Mouse (Mus musculus) lung, postnatal 0 days (tissue): ENCODE results near the gene Sult6b1. TPM values are rescaled to one million over a fixed set of nuclear protein-coding genes. Genes with fewer than 3 reads are reported as not detected.
A peak's percentile ranks its signal among the peaks of the same experiment; 100 is the strongest.

ENCODE experiments used
- ATAC-seq: fragments of 200-750 bp; cut with Nextera tagmentation; 2 replicates; pipeline ENCODE4 v1.8.0; 2017; ENCODE audit warnings: moderate library complexity
- DNase-seq: peaks from one replicate; pipeline ENCODE4 v3.0.0-alpha.2; 2016; ENCODE audit warnings: low spot score
- H3K27ac ChIP-seq: fragments of 300-500 bp; sonication (generic); 2 replicates; pipeline ENCODE4 v1.5.1; 2014; ENCODE audit warnings: antibody characterized with exemption, mild to moderate bottlenecking, low read length, mixed read lengths
- H3K27me3 ChIP-seq: fragments of 300-500 bp; sonication (generic); replicated peaks from 2 replicates; pipeline ENCODE4 v1.6.1; 2014; ENCODE audit warnings: low read length, mixed read lengths; ENCODE audit not compliant: insufficient read depth
- H3K36me3 ChIP-seq: fragments of 300-500 bp; sonication (generic); 2 replicates; pipeline ENCODE4 v1.6.1; 2014; ENCODE audit warnings: low read length, mixed read lengths; ENCODE audit not compliant: insufficient read depth
- H3K4me1 ChIP-seq: fragments of 300-500 bp; sonication (generic); 2 replicates; pipeline ENCODE4 v1.6.1; 2014; ENCODE audit warnings: antibody characterized with exemption, low read depth, low read length, mixed read lengths; ENCODE audit not compliant: insufficient read depth
- H3K4me2 ChIP-seq: fragments of 300-500 bp; sonication (generic); replicated peaks from 2 replicates; pipeline ENCODE4 v1.6.1; 2014; ENCODE audit warnings: low read depth, mild to moderate bottlenecking, low read length, moderate library complexity, mixed read lengths
- H3K4me3 ChIP-seq: fragments of 300-500 bp; sonication (generic); 2 replicates; pipeline ENCODE4 v1.5.1; 2014; ENCODE audit warnings: low read depth, low read length
- H3K9ac ChIP-seq: fragments of 300-500 bp; sonication (generic); replicated peaks from 2 replicates; pipeline ENCODE4 v1.6.1; 2014; ENCODE audit warnings: low read depth, mild to moderate bottlenecking
- H3K9me3 ChIP-seq: fragments of 300-500 bp; sonication (generic); 2 replicates; pipeline ENCODE4 v1.6.1; 2016; ENCODE audit warnings: low read length, mixed read lengths
- CTCF ChIP-seq: IDR thresholded peaks from 2 replicates; pipeline ENCODE4 v1.5.1; 2016; ENCODE audit warnings: antibody characterized with exemption, mild to moderate bottlenecking
- EP300 ChIP-seq: IDR thresholded peaks from 2 replicates; pipeline ENCODE4 v1.6.1; 2016; ENCODE audit warnings: antibody characterized with exemption, mild to moderate bottlenecking, control low read depth
- WGBS: fragments of 180-500 bp; shearing (Covaris S2); extraction: QIAGEN DNeasy Blood & Tissue Kit; methylation state at CpG from one replicate; pipeline ENCODE4 v1.1.7; 2014; 5-methylcytosine and 5-hydroxymethylcytosine counted together
- polyA plus RNA-seq: library from polyadenylated mRNA; unstranded; fragments of >200 nt; fragmentation: Nextera tagmentation; extraction: Ambion mirVana; gene quantifications from 2 replicates; pipeline ENCODE4 v1.2.1, GENCODE M21; 2015

Gene Sult6b1
- polyA plus RNA-seq, 1 experiment from 2014 or later, result 0.10 TPM

- H3K4me2 ChIP-seq, result peak overlapping the region; percentile 84
- DNase-seq (no peak), ATAC-seq (no peak)
- no peaks in the 10 kb centered on the region for H3K9me3 ChIP-seq
- H3K4me1 ChIP-seq, result peaks cover 5% of the 10 kb centered on the region; the same call in 1 of the 2 replicates
- 51% methylated on average over 6 of the region's 6 CpGs for WGBS
- no peaks in the 10 kb centered on the region for H3K27me3 ChIP-seq
- peaks cover 12% of the 10 kb centered on the region for H3K36me3 ChIP-seq
- no peak for TF ChIP-seq EP300
- TF ChIP-seq CTCF, result no peak
- peak overlapping the region; percentile 67 for H3K4me3 ChIP-seq
- peak overlapping the region; percentile 60; the same call in 1 of the 2 replicates for H3K9ac ChIP-seq
- H3K27ac ChIP-seq, result peak overlapping the region; percentile 88; the same call in 1 of the 2 replicates
Measured at GRCm38 (mm10) chr17:78915772-78916171, 9.0 kb upstream of the Sult6b1 start.

DNA sequence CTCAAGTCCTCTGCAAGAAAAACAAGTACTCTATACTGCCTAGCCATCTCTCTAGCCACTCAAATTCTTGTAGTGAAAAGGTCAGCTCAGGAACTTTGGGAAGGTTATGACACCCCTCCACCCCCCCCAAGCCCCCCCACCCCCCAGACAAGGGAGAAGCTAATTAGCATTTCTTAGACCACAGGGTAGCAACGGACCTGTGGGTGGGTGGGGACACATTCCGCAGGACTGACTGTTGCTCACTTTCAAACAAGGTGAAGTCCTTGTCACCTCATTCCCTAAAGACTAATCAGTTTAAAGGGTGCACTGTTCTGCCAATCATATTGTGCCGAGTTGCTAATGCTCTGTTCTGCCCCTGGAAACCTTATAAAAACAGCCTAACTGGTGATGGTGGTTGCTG lies 7.1 kb upstream of the Sult6b1 start:
- H3K27ac ChIP-seq, result no peak overlapping the region
- no peaks in the 10 kb centered on the region for H3K27me3 ChIP-seq
- no peak overlapping the region for H3K4me2 ChIP-seq
- H3K36me3 ChIP-seq, result no peaks in the 10 kb centered on the region
- H3K4me1 ChIP-seq, result peaks cover 5% of the 10 kb centered on the region; the same call in 1 of the 2 replicates
- no peak for ATAC-seq
- no peak for DNase-seq
- H3K9me3 ChIP-seq, result no peaks in the 10 kb centered on the region
- WGBS, result 82% methylated on average over 3 of the region's 3 CpGs
- H3K4me3 ChIP-seq, result no peak overlapping the region
- TF ChIP-seq CTCF, result no peak
- TF ChIP-seq EP300, result no peak
- H3K9ac ChIP-seq, result no peak overlapping the region

DNA sequence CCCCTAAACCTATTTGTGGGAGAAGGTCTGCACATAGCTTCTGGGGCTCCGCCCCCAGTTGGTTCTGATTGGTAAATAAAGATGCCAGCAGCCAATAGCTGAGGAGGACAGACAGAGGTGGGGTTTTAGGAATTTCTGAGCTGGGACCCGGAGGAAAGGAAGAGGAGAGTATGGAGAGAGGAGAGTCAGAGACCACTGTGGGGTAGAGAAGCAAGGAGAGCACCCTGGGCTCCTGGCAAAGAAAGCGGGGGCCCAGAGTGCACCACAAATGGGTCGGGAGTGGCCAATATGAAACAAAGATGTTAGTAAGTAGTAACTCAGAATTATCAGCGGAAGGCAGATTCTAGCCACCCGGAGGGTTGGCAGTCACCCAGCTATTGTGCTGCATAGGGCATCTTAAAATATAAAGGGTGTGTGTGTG lies 6.1 kb upstream of the Sult6b1 start:
- Histone ChIP-seq H3K4me2 (peak overlapping the region; percentile 55), H3K27me3 (no peaks in the 10 kb centered on the region), H3K36me3 (no peaks in the 10 kb centered on the region), H3K4me3 (peak overlapping the region; percentile 28), H3K9me3 (no peaks in the 10 kb centered on the region), H3K9ac (no peak overlapping the region), H3K4me1 (peaks cover 5% of the 10 kb centered on the region; the same call in 1 of the 2 replicates), H3K27ac (no peak overlapping the region)
- 23% methylated on average over 6 of the region's 6 CpGs for WGBS
- DNase-seq (peak; percentile 29), ATAC-seq (no peak)
- no peak for TF ChIP-seq CTCF
- TF ChIP-seq EP300, result no peak

DNA sequence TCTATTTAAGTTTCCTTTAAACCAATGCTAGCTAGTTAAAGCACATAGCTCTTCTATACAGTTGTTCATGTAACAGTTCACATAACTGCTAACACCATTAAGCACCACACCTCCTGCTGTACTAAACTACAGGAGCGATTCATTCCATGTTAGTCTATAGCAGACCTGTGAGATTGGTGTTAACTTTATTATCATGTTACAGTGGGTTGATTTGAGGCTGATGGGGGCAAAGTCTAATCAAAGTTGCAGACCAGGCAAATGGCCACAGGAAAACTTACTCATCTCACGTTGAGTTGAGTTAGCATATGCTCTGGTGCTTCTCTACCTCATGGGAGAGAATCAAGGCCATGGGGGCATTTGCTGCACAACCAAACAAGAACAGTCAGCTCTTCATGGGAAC lies 2.6 kb upstream of the Sult6b1 start:
- no peaks in the 10 kb centered on the region for H3K27me3 ChIP-seq
- no peak overlapping the region for H3K4me2 ChIP-seq
- WGBS, result 70% methylated on average over 2 of the region's 2 CpGs
- no peak for ATAC-seq
- no peaks in the 10 kb centered on the region for H3K9me3 ChIP-seq
- no peak overlapping the region for H3K27ac ChIP-seq
- DNase-seq, result no peak
- no peak overlapping the region for H3K9ac ChIP-seq
- no peak overlapping the region for H3K4me3 ChIP-seq
- TF ChIP-seq EP300 (no peak), CTCF (no peak)
- no peaks in the 10 kb centered on the region for H3K4me1 ChIP-seq
- no peaks in the 10 kb centered on the region for H3K36me3 ChIP-seq

GRCm38 (mm10) chr17:78903158-78903557 lies 3.6 kb downstream of the Sult6b1 start:
- no peak overlapping the region for H3K4me2 ChIP-seq
- TF ChIP-seq EP300 (no peak), CTCF (no peak)

GRCm38 (mm10) chr17:78895394-78895793 lies 11.4 kb downstream of the Sult6b1 start:
- H3K9me3 ChIP-seq, result no peaks in the 10 kb centered on the region
- H3K27ac ChIP-seq, result no peak overlapping the region
- no peak overlapping the region for H3K9ac ChIP-seq
- H3K4me1 ChIP-seq, result no peaks in the 10 kb centered on the region
- peak overlapping the region; percentile 50 for H3K4me2 ChIP-seq
- DNase-seq (peak; percentile 91), ATAC-seq (peak; percentile 57)
- H3K27me3 ChIP-seq, result no peaks in the 10 kb centered on the region
- WGBS, result 12% methylated on average over 8 of the region's 8 CpGs
- TF ChIP-seq EP300 (no peak), CTCF (peak; percentile 75)
- H3K4me3 ChIP-seq, result peak overlapping the region; percentile 0; the same call in 1 of the 2 replicates
- no peaks in the 10 kb centered on the region for H3K36me3 ChIP-seq

More at GRCm38 (mm10) chr17:78903158-78903557, 3.6 kb downstream of the Sult6b1 start:
- ATAC-seq (peak; percentile 32; the same call in 1 of the 2 replicates), DNase-seq (peak; percentile 16)
- H3K9me3 ChIP-seq, result no peaks in the 10 kb centered on the region
- no peak overlapping the region for H3K9ac ChIP-seq
- no peaks in the 10 kb centered on the region for H3K4me1 ChIP-seq
- H3K36me3 ChIP-seq, result no peaks in the 10 kb centered on the region
- 53% methylated on average over 2 of the region's 2 CpGs for WGBS
- no peak overlapping the region for H3K4me3 ChIP-seq
- no peaks in the 10 kb centered on the region for H3K27me3 ChIP-seq
- H3K27ac ChIP-seq, result no peak overlapping the region
